Mouse (Mus musculus) E14TG2a.4 (cell line): ENCODE measurements around the gene Tigit.

ENCODE experiments used
- CTCF ChIP-seq: conservative IDR thresholded peaks from 2 replicates; pipeline ENCODE4 v1.5.1; 2014; ENCODE audit warnings: low read length
- NANOG ChIP-seq: IDR thresholded peaks from 2 replicates; pipeline ENCODE4 v1.6.1; 2014; ENCODE audit warnings: borderline replicate concordance, low read length, mixed read lengths

GRCm38 (mm10) chr16:43671972-43672371 lies 8.0 kb upstream of the Tigit start:
- TF ChIP-seq CTCF (no peak), NANOG (no peak)
